Mouse (Mus musculus) NIH3T3 (cell line): ENCODE data around the gene Fmn2.

Experiments used
- DNase-seq: peaks from one replicate; pipeline ENCODE4 v3.0.0-alpha.2; 2012; ENCODE audit warnings: low read depth

Fmn2 gene

DNA sequence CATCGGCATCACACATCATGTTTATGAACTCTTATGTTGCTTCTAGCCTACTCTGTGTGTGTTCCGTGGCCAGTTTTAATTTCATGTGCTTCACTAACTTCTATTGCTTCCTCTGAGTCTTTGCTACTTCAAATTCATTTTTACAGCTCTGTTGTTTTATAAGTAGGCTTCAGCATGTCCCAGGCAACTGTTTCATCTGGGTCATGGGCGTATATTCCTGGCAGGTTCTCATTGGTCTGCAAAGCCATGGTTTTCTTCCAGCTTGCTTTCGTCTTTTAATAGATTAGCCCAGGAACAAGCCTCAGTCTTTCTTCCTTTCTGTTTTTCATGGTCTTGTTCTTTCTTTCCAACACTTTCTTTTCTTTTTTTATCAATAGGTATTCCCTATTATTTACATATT lies 279.4 kb downstream of the Fmn2 start:
- no peak for DNase-seq

DNA sequence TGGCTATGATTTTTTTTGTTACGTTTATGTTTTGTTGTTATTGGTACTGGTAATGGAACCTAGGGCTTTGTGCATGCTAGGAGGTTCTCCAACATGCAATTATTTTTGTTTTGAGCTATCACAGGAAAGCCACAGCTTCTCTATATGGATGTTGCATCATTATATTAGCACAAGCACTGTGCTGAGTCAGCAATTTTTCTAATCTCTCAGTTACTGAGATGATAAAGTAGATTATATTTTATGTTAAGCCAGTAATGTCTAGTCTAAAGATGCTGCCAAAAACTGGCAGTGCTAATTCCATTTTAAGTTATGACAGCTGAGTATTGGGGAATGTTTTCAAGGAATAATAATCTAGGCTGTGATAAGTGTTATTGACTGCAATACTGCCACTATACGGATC lies 287.0 kb downstream of the Fmn2 start:
- no peak for DNase-seq

DNA sequence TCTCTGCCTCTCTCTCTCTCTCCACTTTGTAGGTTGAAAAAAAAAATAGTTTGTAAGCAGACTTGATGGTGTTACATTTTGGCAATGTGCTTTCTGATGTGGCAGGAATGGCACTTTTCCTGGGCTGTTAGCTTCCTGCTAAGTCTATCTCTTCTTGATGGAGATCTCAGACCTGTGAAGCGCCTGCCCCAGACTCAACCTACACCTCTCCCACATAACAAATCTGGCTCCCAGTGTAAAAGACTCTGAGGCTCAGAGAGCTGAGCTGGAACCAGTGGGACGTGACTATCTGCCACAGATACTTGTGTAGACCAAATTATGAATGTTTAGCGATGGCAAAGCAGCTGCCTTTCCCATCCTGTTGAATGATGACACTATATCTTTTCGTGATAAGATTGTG lies 310.2 kb downstream of the Fmn2 start:
- DNase-seq, result no peak

DNA sequence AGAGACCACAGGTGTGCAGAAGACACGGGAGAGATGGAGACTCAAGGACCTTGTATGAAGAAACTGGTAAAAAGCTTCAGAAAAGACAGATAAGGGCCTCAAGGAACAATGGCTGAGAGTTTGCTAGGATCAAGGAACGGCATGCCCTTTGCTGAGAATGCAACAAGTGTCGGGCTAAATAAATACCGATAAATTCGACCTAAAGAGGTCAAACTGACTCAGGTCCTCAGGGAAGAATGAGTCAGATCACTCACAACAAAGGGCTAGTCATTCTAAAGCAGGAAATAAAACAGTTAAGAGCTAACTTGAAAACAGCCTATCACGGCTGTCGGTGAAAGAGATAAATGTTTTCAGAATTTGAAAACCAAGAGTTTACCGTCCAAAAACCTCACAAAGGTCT lies 324.9 kb downstream of the Fmn2 start:
- DNase-seq, result no peak

DNA sequence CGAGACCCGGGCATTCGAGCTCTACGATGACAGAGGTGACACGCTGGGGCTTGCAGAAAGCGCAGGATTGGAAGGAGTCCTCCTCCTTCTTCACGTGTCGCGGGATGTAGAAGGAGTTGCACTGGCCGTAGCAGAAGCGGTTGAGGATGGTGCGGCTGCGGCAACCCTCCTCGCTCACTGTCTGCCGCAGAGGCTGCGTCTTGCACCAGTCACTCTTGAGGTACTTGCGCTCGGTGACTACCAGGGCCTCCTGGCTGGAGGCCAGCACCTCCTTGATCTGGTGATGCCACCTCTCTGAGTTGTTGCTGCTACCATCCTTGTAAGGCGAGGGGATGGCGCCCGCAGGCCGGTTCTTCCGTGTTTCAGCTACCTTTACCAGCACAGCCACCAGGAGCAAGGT lies 335.2 kb downstream of the Fmn2 start:
- no peak for DNase-seq

DNA sequence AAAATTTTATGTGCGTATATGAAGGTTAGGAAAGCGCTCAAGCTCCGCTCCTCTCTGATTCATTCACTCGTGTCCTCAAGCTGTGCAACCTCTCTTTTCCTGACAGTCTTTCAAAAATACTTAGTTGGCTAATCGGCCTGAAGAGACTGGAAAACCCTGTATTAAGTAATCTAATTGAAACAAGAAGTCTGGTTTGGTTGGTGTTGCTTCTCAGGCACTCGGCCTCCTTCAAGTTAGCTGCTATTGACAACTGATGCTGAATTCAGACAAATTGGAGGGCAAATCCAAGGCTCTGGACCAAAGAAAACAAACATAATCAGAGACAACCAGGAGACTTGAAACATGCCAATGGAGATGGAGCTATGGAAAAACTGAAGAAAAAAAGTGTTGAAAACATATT lies 343.2 kb downstream of the Fmn2 start:
- peak; percentile 91 for DNase-seq

DNA sequence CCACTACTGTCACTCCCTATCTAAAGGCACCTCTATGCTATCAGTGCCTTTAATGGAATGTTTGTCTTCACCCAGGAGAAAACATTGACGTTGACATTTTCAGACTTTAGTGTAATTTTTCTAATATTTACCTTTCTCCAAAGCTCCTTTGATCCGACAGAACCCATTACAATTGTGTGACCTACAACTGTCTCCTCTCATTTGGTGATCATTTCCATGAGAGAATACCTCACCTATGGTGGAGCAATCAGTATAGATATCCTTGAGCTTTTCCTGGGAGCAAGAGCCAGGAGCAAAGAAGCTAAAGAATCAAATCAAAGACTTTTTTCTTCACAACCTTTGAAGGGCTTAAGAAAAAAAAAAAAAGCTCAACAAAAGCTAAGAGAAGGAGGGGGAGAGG lies 354.6 kb downstream of the Fmn2 start:
- DNase-seq, result no peak

DNA sequence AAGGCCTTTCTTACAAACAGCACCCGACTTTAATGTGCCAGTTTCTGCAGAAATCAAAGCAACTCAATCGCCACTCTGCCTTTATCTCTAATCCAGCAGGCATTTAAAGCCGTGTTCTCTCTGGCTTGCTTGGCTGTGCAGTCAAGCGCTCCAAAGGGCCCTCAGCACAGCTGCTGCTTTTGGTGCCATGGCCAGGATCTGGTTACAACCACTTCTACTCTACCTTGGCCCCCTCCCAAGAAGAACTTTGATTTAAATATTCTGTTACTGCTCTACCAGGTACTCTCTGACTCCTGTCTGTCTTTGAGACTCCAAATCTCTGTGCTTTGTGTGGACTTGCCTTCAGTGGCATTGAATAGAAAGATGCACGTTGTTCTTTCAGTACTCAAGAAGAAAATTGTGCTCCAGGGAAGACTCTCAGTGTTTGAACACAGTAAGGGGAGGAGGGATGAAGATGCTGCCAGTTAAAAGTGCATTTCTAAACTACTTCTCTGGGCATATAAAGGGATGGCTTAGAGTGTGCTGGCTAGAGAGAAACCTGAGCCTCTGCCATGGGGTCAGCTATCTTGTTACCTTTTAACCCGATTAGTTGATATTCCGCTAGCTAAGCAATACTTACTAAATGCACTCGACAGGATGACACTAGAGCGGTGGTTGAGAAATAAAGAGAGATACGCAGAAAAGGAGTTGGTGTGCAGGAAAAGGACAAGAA lies 358.9 kb downstream of the Fmn2 start:
- peak; percentile 36 for DNase-seq
